Mouse (Mus musculus) midbrain, embryonic 12.5 days (tissue): ENCODE results near the gene Syde2. TPM values are rescaled to one million over a fixed set of nuclear protein-coding genes. Genes with fewer than 3 reads are reported as not detected.
"Not testable (repeated sequence)": the region's sequence is repeated elsewhere in the genome, so short reads cannot be mapped to it uniquely, and the experiment has no call there.

Source experiments
- ATAC-seq: fragments of 200-750 bp; cut with Nextera tagmentation; 2 replicates; pipeline ENCODE4 v1.8.0; 2017; ENCODE audit warnings: low read depth, moderate TSS enrichment, moderate library complexity; ENCODE audit not compliant: low FRiP score
- H3K27ac ChIP-seq: fragments of 300-500 bp; sonication (generic); replicated peaks from 2 replicates; pipeline ENCODE4 v1.5.1; 2016; ENCODE audit warnings: mild to moderate bottlenecking
- H3K27me3 ChIP-seq: fragments of 300-500 bp; sonication (generic); 2 replicates; pipeline ENCODE4 v1.6.1; 2016; ENCODE audit warnings: mild to moderate bottlenecking
- H3K36me3 ChIP-seq: fragments of 300-500 bp; sonication (generic); 2 replicates; pipeline ENCODE4 v1.6.1; 2016
- H3K4me1 ChIP-seq: fragments of 300-500 bp; sonication (generic); 2 replicates; pipeline ENCODE4 v1.6.1; 2016
- H3K4me2 ChIP-seq: fragments of 300-500 bp; sonication (generic); replicated peaks from 2 replicates; pipeline ENCODE4 v1.6.1; 2016; ENCODE audit warnings: mild to moderate bottlenecking, moderate library complexity
- H3K4me3 ChIP-seq: fragments of 300-500 bp; sonication (generic); 2 replicates; pipeline ENCODE4 v1.5.1; 2016; ENCODE audit warnings: mild to moderate bottlenecking
- H3K9ac ChIP-seq: fragments of 300-500 bp; sonication (generic); replicated peaks from 2 replicates; pipeline ENCODE4 v1.6.1; 2016; ENCODE audit warnings: mild to moderate bottlenecking, moderate library complexity
- H3K9me3 ChIP-seq: fragments of 300-500 bp; sonication (generic); 2 replicates; pipeline ENCODE4 v1.6.1; 2016; ENCODE audit warnings: mild to moderate bottlenecking
- WGBS: fragments of 180-500 bp; shearing (Covaris S2); methylation state at CpG from one replicate; pipeline ENCODE4 v1.1.7; 2016; 5-methylcytosine and 5-hydroxymethylcytosine counted together
- polyA plus RNA-seq: library from polyadenylated mRNA; unstranded; fragments of >200 nt; fragmentation: Nextera tagmentation; extraction: Ambion mirVana; gene quantifications from 2 replicates; pipeline ENCODE4 v1.2.1, GENCODE M21; 2016

The Syde2 gene
- polyA plus RNA-seq, 1 experiment from 2014 or later = 0.92 TPM

- 89% methylated on average over 14 of the region's 14 CpGs for WGBS
- ATAC-seq = no peak
- peaks cover 6% of the 10 kb centered on the region for H3K4me1 ChIP-seq
Measured at GRCm38 (mm10) chr3:145993481-145994201, 6.0 kb downstream of the Syde2 start.

GRCm38 (mm10) chr3:145995489-145995888 lies 7.8 kb downstream of the Syde2 start:
- Histone ChIP-seq H3K27me3 (no peaks in the 10 kb centered on the region), H3K36me3 (no peaks in the 10 kb centered on the region), H3K27ac (no peak overlapping the region), H3K4me2 (no peak overlapping the region), H3K4me1 (no peaks in the 10 kb centered on the region), H3K9ac (no peak overlapping the region), H3K9me3 (no peaks in the 10 kb centered on the region), H3K4me3 (no peak overlapping the region)
- WGBS = 94% methylated on average over 5 of the region's 5 CpGs
- no peak for ATAC-seq

More at GRCm38 (mm10) chr3:145993481-145994201, 6.0 kb downstream of the Syde2 start:
- H3K9ac ChIP-seq = no peak overlapping the region
- H3K4me2 ChIP-seq = no peak overlapping the region
- no peaks in the 10 kb centered on the region for H3K36me3 ChIP-seq
- H3K27me3 ChIP-seq = peaks cover 6% of the 10 kb centered on the region
- no peak overlapping the region for H3K4me3 ChIP-seq
- H3K27ac ChIP-seq = no peak overlapping the region
- no peaks in the 10 kb centered on the region for H3K9me3 ChIP-seq

- H3K9me3 ChIP-seq, H3K9ac ChIP-seq, H3K4me3 ChIP-seq, H3K4me2 ChIP-seq, H3K27me3 ChIP-seq, H3K4me1 ChIP-seq, H3K36me3 ChIP-seq, ATAC-seq, H3K27ac ChIP-seq: not testable (repeated sequence)
- 87% methylated on average over 5 of the region's 5 CpGs for WGBS
Measured at GRCm38 (mm10) chr3:145996539-145996938, 8.9 kb downstream of the Syde2 start.

DNA sequence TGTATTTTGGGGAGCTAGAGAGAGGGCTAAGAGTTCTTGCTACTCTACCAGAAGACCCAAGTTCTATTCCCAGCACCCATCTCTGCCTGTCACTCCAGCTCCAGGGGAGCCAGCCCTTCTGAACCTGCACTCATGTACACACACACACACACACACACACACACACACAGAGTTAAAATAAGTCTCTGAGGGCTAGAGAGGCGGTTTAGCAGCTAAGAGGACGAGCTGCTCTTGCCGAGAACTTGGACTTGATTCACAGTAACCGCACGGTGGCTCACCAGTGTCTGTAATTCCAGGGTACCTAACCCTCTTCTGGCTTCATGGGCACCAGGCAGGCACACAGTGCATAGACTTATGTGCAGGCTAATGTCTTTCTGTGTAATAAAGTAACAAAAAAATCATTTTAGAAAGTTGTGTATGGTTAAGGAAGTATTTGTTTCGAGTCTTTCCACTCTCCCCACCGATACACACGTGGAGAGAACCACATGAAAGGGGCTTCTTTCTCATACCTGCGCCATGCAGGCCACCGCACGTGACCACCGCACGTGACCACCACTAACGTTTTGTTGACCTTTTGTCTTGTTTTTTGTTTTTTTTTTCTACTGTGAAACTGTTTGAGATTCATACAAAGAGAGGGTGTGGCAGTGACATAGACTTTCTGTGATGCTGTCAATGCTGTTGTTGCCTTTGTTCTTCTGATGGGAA lies 16.8 kb downstream of the Syde2 start:
- Histone ChIP-seq H3K36me3 (peaks cover 16% of the 10 kb centered on the region), H3K27me3 (no peaks in the 10 kb centered on the region), H3K9ac (no peak overlapping the region), H3K27ac (no peak overlapping the region), H3K9me3 (no peaks in the 10 kb centered on the region), H3K4me2 (no peak overlapping the region), H3K4me3 (no peak overlapping the region), H3K4me1 (no peaks in the 10 kb centered on the region)
- WGBS = 91% methylated on average over 14 of the region's 14 CpGs
- no peak for ATAC-seq

GRCm38 (mm10) chr3:146007872-146008271 lies 20.2 kb downstream of the Syde2 start:
- Histone ChIP-seq H3K36me3 (0 out of 2 replicates have a peak, but pooled peaks cover 1% of the 10 kb centered on the region), H3K9me3 (no peaks in the 10 kb centered on the region), H3K9ac (no peak overlapping the region), H3K4me2 (no peak overlapping the region), H3K4me3 (no peak overlapping the region), H3K27me3 (no peaks in the 10 kb centered on the region), H3K4me1 (no peaks in the 10 kb centered on the region), H3K27ac (no peak overlapping the region)
- ATAC-seq = no peak
- WGBS = 85% methylated on average over 6 of the region's 6 CpGs

DNA sequence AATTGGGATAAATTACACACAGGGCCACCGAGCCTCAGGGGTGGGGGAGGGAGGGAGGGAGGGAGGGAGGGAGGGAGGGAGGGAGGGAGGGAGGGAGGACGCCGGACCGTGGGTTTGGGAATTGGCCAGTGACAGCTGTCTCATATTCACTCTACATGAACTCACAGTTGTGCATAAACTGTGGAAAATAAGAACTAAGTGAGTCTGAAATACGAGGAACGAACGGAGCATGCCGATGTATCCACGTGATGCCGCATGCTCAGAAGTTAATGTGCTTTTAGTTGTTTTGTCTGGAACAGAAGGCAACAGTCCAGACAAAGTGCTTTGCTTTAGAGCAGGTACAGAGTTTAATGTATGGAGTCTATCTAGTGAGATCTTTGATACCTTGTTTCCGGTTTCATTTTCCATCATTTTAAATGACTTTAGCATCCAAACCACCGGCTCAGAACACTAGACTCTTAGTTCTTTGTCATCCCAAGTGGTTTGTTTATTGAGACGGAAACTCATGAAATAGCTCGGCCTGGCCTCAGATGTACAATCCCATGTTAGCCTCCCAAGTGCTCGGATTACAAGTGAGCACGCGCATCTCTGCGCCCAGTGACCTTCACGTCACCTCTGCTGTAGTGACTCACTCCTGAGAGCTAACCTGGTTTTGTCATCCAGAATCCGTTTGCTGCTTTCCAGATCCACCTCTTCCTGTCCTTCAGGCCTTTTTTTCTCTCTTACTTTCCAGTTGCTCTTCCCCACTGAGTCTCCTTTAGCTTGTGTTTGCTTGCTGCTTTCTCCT lies 22.4 kb downstream of the Syde2 start:
- Histone ChIP-seq H3K4me2 (no peak overlapping the region), H3K4me3 (no peak overlapping the region), H3K9me3 (no peaks in the 10 kb centered on the region), H3K36me3 (peaks cover 7% of the 10 kb centered on the region; the same call in 1 of the 2 replicates), H3K27me3 (no peaks in the 10 kb centered on the region), H3K9ac (no peak overlapping the region), H3K4me1 (no peaks in the 10 kb centered on the region), H3K27ac (no peak overlapping the region)
- ATAC-seq = no peak
- WGBS = 79% methylated on average over 19 of the region's 20 CpGs

DNA sequence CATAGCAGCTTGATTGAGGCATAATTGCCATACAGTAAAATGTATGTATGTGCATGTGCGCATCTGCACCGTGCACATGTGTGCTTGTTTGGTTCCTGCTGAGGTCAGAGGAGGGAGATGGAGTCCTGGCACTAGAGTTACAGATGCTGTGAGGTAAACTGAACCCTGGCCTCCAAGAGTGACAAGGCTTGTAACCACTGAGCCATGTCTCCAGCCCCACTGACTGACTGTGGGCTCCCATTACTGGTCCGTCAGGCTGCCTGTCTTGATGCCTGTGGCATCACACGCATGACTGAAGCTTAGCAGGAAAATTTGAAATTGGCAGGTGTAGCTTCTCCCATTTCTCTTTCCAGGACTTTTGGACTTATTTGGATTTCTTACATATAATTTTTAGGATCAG lies 23.1 kb downstream of the Syde2 start:
- Histone ChIP-seq H3K36me3 (peaks cover 7% of the 10 kb centered on the region; the same call in 1 of the 2 replicates), H3K4me2 (no peak overlapping the region), H3K4me3 (no peak overlapping the region), H3K4me1 (no peaks in the 10 kb centered on the region), H3K9me3 (no peaks in the 10 kb centered on the region), H3K9ac (no peak overlapping the region), H3K27ac (no peak overlapping the region), H3K27me3 (no peaks in the 10 kb centered on the region)
- WGBS = 90% methylated on average over 4 of the region's 4 CpGs
- ATAC-seq = no peak

GRCm38 (mm10) chr3:146011544-146012218 lies 24.0 kb downstream of the Syde2 start:
- Histone ChIP-seq H3K36me3 (peaks cover 7% of the 10 kb centered on the region; the same call in 1 of the 2 replicates), H3K9ac (no peak overlapping the region), H3K9me3 (no peaks in the 10 kb centered on the region), H3K4me1 (no peaks in the 10 kb centered on the region), H3K4me2 (no peak overlapping the region), H3K27me3 (no peaks in the 10 kb centered on the region), H3K27ac (no peak overlapping the region), H3K4me3 (no peak overlapping the region)
- 71% methylated on average over 8 of the region's 8 CpGs for whole genome bisulfite sequencing
- ATAC-seq = no peak

DNA sequence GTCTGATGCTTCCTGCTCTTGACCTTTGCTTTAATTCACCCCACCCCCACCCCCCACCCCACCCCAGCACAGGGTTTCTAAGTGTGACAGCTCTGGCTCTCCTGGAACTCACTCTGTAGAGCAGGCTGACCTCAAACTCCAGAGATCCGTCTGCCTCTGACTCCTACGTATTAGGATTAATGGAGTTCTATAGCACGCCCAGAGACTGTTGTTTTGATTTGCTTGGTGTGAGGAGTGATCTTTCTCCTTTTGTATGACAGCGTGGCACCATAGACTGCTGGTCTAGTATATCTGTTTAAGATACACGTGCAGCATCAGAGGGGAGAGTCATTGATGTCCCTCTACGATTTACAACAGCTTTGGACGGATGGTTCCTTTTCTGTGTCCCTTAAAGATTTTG lies 25.8 kb downstream of the Syde2 start:
- Histone ChIP-seq H3K4me2 (no peak overlapping the region), H3K27me3 (no peaks in the 10 kb centered on the region), H3K9ac (no peak overlapping the region), H3K4me3 (no peak overlapping the region), H3K27ac (no peak overlapping the region), H3K9me3 (no peaks in the 10 kb centered on the region), H3K36me3 (peaks cover 10% of the 10 kb centered on the region; the same call in 1 of the 2 replicates), H3K4me1 (peaks cover 10% of the 10 kb centered on the region; the same call in 1 of the 2 replicates)
- no peak for ATAC-seq
- WGBS = 92% methylated on average over 7 of the region's 7 CpGs

GRCm38 (mm10) chr3:146014321-146014720 lies 26.7 kb downstream of the Syde2 start:
- Histone ChIP-seq H3K9me3 (no peaks in the 10 kb centered on the region), H3K4me2 (no peak overlapping the region), H3K4me3 (no peak overlapping the region), H3K36me3 (peaks cover 10% of the 10 kb centered on the region; the same call in 1 of the 2 replicates), H3K27ac (no peak overlapping the region), H3K4me1 (peaks cover 10% of the 10 kb centered on the region; the same call in 1 of the 2 replicates), H3K9ac (no peak overlapping the region), H3K27me3 (no peaks in the 10 kb centered on the region)
- ATAC-seq = no peak
- 94% methylated on average over 12 of the region's 12 CpGs for WGBS

DNA sequence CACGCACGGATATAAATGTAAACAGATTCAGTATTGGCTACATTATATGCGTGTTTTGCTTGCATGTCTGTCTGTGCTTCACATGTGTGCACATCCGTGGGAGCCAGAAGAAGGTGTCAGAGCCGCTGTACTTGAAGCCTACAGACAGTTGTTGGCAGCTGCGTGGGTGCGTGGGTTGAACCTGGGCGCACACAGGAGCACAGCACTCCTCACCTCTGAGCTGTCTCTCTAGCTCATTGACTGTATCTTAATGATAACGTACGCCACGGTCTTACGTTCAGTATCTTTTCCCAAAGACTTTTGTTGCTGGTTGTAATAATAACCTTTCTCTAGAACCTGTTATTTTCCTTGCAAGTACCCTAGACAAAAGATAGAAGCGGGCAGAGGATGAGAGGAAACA lies 29.3 kb downstream of the Syde2 start:
- no peak overlapping the region for H3K4me2 ChIP-seq
- no peaks in the 10 kb centered on the region for H3K27me3 ChIP-seq
- H3K9ac ChIP-seq = no peak overlapping the region
- H3K27ac ChIP-seq = no peak overlapping the region
- H3K4me3 ChIP-seq = no peak overlapping the region
- WGBS = 90% methylated on average over 13 of the region's 13 CpGs
- ATAC-seq = no peak
- H3K9me3 ChIP-seq = no peaks in the 10 kb centered on the region
- H3K4me1 ChIP-seq = peaks cover 10% of the 10 kb centered on the region; the same call in 1 of the 2 replicates
- H3K36me3 ChIP-seq = peaks cover 10% of the 10 kb centered on the region; the same call in 1 of the 2 replicates
